Mouse (Mus musculus) forebrain, embryonic 16.5 days (tissue): ENCODE measurements at regions not wholly inside any gene's neighbourhood (a gene's known extent, or its start where the extent isn't known, plus 50 kb on each side); places are given as distances from the start of the nearest gene placed in this dataset.

Experiments
- ATAC-seq: fragments of 200-750 bp; cut with Nextera tagmentation; 2 replicates; pipeline ENCODE4 v1.8.0; 2017; ENCODE audit warnings: mild to moderate bottlenecking, moderate library complexity
- H3K27ac ChIP-seq: fragments of 300-500 bp; sonication (generic); 2 replicates; pipeline ENCODE4 v1.5.1; 2014; ENCODE audit warnings: low read length, control low read depth
- H3K27me3 ChIP-seq: fragments of 300-500 bp; sonication (generic); replicated peaks from 2 replicates; pipeline ENCODE4 v1.6.1; 2014; ENCODE audit warnings: low read length; ENCODE audit not compliant: control insufficient read depth, insufficient read depth
- H3K36me3 ChIP-seq: fragments of 300-500 bp; sonication (generic); 2 replicates; pipeline ENCODE4 v1.6.1; 2014; ENCODE audit not compliant: control insufficient read depth, insufficient read depth
- H3K4me1 ChIP-seq: fragments of 300-500 bp; sonication (generic); replicated peaks from 2 replicates; pipeline ENCODE4 v1.6.1; 2014; ENCODE audit warnings: low read length; ENCODE audit not compliant: control insufficient read depth, insufficient read depth
- H3K4me2 ChIP-seq: fragments of 300-500 bp; sonication (generic); 2 replicates; pipeline ENCODE4 v1.6.1; 2014; ENCODE audit warnings: mild to moderate bottlenecking, low read length, control low read depth
- H3K4me3 ChIP-seq: fragments of 300-500 bp; sonication (generic); replicated peaks from 2 replicates; pipeline ENCODE4 v1.5.1; 2014; ENCODE audit warnings: mild to moderate bottlenecking, low read length, control low read depth
- H3K9ac ChIP-seq: fragments of 300-500 bp; sonication (generic); replicated peaks from 2 replicates; pipeline ENCODE4 v1.6.1; 2014; ENCODE audit warnings: low read depth, low read length, control low read depth
- H3K9me3 ChIP-seq: fragments of 300-500 bp; sonication (generic); 2 replicates; pipeline ENCODE4 v1.6.1; 2016; ENCODE audit warnings: low read length; ENCODE audit not compliant: control insufficient read depth
- WGBS: fragments of 180-500 bp; shearing (Covaris S2); extraction: QIAGEN DNeasy Blood & Tissue Kit; methylation state at CpG from one replicate; pipeline ENCODE4 v1.1.7; 2014; 5-methylcytosine and 5-hydroxymethylcytosine counted together

DNA sequence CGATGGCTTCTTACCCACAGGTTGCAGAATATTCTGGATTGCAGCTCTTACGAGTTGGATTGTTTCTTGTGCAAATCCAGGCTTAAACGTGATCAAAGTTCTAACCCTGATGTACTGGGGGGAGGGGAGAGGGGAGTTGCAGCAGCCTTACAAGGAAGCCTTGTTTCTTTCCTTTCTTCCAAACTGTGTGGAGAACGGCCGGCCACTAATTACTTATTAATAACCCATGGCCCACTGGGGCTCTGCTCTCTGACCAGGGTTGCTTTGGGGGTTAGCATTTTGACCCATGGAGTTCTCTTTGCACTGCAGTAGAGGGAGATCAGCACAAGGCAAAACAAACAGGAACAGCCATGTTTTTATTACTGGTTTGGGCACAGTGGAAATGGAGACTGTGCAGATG, 199.2 kb downstream of the Fam169b start:
- Histone ChIP-seq H3K4me1 (no peaks in the 10 kb centered on the region), H3K27me3 (no peaks in the 10 kb centered on the region), H3K27ac (no peak overlapping the region), H3K36me3 (no peaks in the 10 kb centered on the region), H3K4me3 (no peak overlapping the region), H3K9me3 (no peaks in the 10 kb centered on the region), H3K9ac (no peak overlapping the region), H3K4me2 (no peak overlapping the region)
- 8% methylated on average over 5 of the region's 5 CpGs for WGBS
- no peak for ATAC-seq

DNA sequence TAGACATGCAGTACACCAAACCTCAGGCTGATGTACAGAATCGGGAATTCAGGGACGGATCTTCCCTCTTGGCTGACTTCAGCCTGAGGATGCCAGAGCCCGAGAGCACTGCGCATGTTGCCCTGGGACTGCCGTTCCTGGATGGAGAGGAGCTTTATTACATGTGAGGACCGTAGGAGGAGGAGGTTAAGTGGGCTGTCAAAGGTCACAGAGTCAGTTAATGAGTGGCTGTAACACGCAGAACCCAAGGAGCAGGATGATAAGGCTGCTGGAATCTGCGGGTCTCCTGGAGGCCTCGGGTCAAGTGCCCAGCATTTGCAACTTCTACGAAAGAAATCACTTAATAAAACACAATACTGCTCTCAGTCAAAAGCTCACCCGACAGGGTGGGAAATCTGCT, 197.3 kb downstream of the Fam169b start:
- Histone ChIP-seq H3K27me3 (no peaks in the 10 kb centered on the region), H3K27ac (no peak overlapping the region), H3K4me1 (no peaks in the 10 kb centered on the region), H3K9me3 (no peaks in the 10 kb centered on the region), H3K4me3 (no peak overlapping the region), H3K4me2 (no peak overlapping the region), H3K36me3 (no peaks in the 10 kb centered on the region), H3K9ac (no peak overlapping the region)
- 79% methylated on average over 11 of the region's 11 CpGs for WGBS
- no peak for ATAC-seq

DNA sequence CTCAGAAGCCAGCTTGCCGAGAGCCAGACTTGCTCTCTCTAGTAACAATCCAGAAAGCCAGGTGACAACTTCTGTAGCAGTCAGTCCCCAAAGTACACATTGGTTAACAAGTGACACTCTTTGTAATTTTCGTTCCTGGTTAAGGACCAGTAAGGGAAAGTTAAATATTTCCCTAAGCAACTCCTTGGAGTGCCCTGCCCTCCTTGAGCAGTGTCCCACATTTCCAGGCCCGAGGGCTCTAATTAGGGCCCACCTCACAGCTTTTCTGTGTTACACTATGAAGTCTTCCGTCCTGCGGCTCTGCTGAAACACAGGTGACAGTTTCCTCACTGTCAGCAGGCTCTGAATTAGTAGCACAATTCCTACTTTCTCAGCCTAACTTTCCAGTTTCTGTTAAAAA, 194.9 kb downstream of the Fam169b start:
- no peak for ATAC-seq
- Histone ChIP-seq H3K4me1 (no peaks in the 10 kb centered on the region), H3K36me3 (no peaks in the 10 kb centered on the region), H3K4me2 (no peak overlapping the region), H3K27ac (no peak overlapping the region), H3K9ac (no peak overlapping the region), H3K9me3 (no peaks in the 10 kb centered on the region), H3K4me3 (no peak overlapping the region), H3K27me3 (no peaks in the 10 kb centered on the region)
- 81% methylated on average over 5 of the region's 5 CpGs for WGBS

DNA sequence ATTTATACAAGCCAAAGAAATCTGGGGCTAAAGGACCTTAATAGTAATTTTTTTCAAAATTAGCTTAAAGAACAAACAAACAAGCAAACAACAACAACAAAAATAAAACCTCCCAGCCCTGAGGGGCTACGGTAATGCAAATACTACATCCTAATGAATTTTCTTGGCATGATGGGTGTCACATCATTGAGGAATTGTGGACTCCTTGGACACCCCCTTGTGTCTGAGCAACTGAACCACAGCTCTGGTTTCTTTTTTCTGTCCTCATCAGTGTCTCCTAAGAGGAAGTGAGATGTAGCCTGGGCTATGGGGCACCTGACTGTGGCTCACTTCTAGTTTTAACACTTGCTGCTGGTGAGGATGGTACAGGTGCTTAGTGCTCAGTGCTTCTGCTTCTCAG, 184.2 kb downstream of the Fam169b start:
- no peaks in the 10 kb centered on the region for H3K4me1 ChIP-seq
- no peak overlapping the region for H3K9ac ChIP-seq
- ATAC-seq: no peak
- no peak overlapping the region for H3K27ac ChIP-seq
- H3K4me3 ChIP-seq: no peak overlapping the region
- no peaks in the 10 kb centered on the region for H3K36me3 ChIP-seq
- 96% methylated on average over 1 of the region's 1 CpGs for WGBS
- no peaks in the 10 kb centered on the region for H3K9me3 ChIP-seq
- no peaks in the 10 kb centered on the region for H3K27me3 ChIP-seq
- H3K4me2 ChIP-seq: no peak overlapping the region

DNA sequence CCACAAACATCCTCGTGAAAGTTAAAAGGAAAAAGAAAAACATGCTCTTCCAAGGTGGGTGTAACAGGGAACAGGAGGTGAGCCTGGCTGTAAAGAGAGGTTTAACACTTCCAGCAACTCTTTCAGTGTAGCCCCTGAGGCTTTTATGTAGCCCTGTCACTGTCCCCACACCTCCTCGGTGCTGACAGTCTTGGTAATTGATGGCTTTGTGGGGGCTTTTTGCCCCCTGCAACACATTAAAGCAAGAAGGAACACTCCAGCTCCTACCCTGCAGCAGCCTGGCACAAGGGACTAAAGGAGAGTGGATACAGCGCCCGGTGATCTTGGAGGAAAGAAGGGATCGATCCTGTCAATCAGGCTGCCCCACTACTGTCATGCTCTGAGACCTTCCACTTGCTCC, 181.8 kb downstream of the Fam169b start:
- ATAC-seq: no peak

DNA sequence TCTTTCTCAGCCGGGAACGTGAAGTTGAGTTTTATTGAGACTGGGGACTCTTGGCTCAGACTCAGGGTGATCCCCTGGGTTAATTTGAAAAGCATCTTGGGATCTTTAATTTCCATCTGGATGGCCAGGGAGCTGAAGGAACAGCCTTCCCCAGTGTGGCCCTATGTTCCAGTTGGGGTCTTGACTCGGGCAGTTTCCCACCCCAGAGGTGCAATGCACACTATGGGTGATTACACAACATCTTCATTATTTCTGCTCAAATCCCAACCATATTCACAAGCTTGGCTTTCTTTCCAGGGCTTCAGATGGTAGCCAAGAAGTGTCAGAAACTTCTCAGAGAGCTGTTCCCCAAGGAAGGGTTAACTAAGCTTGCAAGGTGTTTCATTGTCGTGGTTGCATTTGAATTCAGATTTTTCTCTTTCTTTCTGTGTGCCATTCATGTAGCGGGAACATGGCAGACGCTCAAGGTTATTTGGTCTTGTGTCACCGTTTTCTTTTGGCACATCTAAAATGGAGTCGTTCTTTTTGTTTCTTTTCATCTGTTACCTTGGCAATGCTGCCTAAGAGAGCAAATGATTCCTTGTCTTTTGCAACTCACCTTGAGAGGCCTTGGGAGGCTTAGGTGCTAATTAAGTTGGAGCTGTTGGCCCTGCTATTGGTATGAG, 179.5 kb downstream of the Fam169b start:
- Histone ChIP-seq H3K27me3 (no peaks in the 10 kb centered on the region), H3K9ac (no peak overlapping the region), H3K36me3 (no peaks in the 10 kb centered on the region), H3K4me1 (no peaks in the 10 kb centered on the region), H3K27ac (no peak overlapping the region), H3K4me3 (no peak overlapping the region), H3K9me3 (no peaks in the 10 kb centered on the region), H3K4me2 (no peak overlapping the region)
- ATAC-seq: peak; percentile 75
- WGBS: 40% methylated on average over 8 of the region's 8 CpGs

More for the DNA sequence above, 181.8 kb downstream of the Fam169b start:
- H3K9me3 ChIP-seq: no peaks in the 10 kb centered on the region
- no peak overlapping the region for H3K27ac ChIP-seq
- no peak overlapping the region for H3K9ac ChIP-seq
- no peaks in the 10 kb centered on the region for H3K4me1 ChIP-seq
- H3K27me3 ChIP-seq: no peaks in the 10 kb centered on the region
- H3K4me3 ChIP-seq: no peak overlapping the region
- WGBS: 53% methylated on average over 5 of the region's 5 CpGs
- H3K4me2 ChIP-seq: no peak overlapping the region
- H3K36me3 ChIP-seq: no peaks in the 10 kb centered on the region

DNA sequence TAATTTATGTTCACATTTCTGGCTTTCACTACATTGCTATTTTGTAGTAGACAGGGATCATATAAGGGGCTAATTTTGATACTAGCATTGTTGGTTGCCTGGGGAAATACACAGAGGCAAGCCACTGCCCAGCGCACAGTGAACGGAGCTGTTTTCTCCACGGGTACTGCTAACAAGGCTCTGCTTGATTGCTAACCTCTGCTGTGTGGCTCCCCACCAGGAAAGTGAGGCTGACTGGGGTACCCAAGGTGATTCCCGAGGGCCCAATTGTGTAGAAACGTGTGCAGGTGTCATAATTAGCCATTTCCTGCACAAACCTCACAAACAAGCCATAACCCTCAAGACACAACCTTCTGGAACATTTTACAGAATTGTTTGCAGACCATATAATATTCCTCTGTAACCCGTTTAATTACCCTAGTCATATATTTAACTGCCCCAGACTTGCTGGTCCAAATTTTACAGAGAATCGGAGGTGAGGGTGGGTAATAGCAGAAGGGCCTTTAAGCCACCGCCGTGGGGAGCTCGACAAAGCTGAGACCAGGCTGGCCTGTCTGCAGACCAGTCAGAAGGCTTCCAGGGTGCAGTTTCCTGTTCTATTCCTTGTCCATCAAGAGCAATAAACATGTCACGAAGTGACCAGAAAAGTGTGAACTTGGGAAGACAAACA, 170.9 kb downstream of the Fam169b start:
- Histone ChIP-seq H3K4me3 (no peak overlapping the region), H3K36me3 (no peaks in the 10 kb centered on the region), H3K9me3 (no peaks in the 10 kb centered on the region), H3K4me1 (peaks cover 7% of the 10 kb centered on the region), H3K9ac (no peak overlapping the region), H3K27ac (no peak overlapping the region), H3K4me2 (no peak overlapping the region), H3K27me3 (no peaks in the 10 kb centered on the region)
- ATAC-seq: no peak
- WGBS: 74% methylated on average over 11 of the region's 11 CpGs

DNA sequence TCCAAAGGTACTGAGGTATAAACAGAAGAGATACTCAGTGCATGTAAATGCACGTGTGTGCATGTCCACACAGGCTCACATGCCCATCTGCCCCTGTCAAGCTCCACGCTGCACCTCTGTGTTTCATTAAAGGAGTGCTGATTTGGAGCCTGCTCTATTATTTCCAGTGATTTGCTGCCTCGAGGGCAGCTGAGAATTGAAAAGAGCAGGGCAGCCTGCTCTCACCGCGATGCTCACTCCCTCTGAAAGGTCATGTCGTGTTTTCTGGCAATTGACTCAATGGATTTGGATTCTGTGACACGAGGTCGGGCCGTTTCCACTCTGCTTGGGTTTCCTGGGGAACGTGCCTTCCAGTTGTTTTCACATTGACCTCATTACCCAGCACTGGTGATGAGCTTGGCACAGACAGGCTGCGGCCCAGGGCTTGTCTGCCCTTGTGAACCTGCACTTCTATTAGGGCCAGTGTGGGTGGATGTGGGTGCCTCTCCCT, 167.1 kb downstream of the Fam169b start:
- Histone ChIP-seq H3K27me3 (no peaks in the 10 kb centered on the region), H3K4me1 (peaks cover 7% of the 10 kb centered on the region), H3K9ac (no peak overlapping the region), H3K9me3 (no peaks in the 10 kb centered on the region), H3K4me2 (no peak overlapping the region), H3K4me3 (no peak overlapping the region), H3K36me3 (no peaks in the 10 kb centered on the region), H3K27ac (no peak overlapping the region)
- WGBS: 9% methylated on average over 11 of the region's 11 CpGs
- ATAC-seq: peak; percentile 40; the same call in 1 of the 2 replicates

DNA sequence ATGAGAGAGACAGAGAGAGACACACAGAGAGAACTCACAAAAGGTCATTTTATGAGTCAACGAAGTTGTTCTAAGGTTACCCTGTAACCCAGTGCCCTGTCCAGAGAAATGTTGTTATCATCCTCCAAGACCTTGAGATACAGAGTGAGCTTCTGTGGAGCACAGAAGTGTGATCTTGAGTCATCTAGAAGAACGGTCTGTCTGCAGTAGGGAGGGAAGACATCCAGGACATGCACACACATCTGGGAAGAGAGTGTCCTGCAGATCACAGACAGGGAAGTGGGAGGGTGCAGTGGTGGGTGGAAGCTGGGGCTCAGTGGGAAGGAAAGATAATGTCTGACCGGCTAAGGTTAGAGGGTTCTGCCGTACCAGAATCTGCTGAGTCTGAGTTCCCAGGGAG, 155.3 kb downstream of the Fam169b start:
- H3K4me3 ChIP-seq: no peak overlapping the region
- no peak for ATAC-seq
- H3K9ac ChIP-seq: no peak overlapping the region
- H3K4me1 ChIP-seq: no peaks in the 10 kb centered on the region
- no peaks in the 10 kb centered on the region for H3K9me3 ChIP-seq
- H3K27ac ChIP-seq: no peak overlapping the region
- no peak overlapping the region for H3K4me2 ChIP-seq
- no peaks in the 10 kb centered on the region for H3K27me3 ChIP-seq
- WGBS: 91% methylated on average over 4 of the region's 4 CpGs
- H3K36me3 ChIP-seq: no peaks in the 10 kb centered on the region
